8 mouse cellular contexts compared by ENCODE assay signal in the genomic region with DNA sequence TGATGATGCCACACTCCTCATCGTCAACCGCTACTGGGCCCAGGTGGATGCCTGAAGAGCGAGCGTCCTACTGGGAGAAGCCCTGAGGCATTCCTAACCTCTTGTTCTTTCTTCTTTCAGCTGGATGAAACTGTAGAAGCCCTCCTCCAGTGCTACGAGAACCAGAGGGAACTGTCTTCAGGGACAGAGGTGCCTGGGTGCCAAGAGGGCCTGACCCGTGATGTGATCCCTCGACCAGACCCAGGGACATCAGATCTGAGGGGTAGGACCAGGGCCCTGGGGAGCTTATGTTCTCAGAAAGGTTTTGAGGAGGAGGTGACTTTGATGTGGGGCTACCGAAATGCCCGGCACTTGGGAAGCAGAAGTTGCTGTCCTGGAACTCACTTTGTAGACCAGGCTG. TPM values are rescaled to one million over a fixed set of nuclear protein-coding genes. Genes with fewer than 3 reads are reported as not detected.
DNase-seq lines count a peak whose midpoint lies in the region; ATAC-seq and TF ChIP-seq lines count a peak whose summit lies in the region.

No protein-coding gene starts in this region.

- no peaks in the 10 kb centered on the region for H3K9me3 ChIP-seq in heart, embryonic 13.5 days
- H3K9me3 ChIP-seq in hindbrain, embryonic 12.5 days (replicated peaks): no peaks in the 10 kb centered on the region
- no peaks in the 10 kb centered on the region for H3K9me3 ChIP-seq in midbrain, embryonic 12.5 days

- peak overlapping the region; percentile 97 for H3K9ac ChIP-seq in heart, embryonic 13.5 days
- H3K9ac ChIP-seq in hindbrain, embryonic 12.5 days: no peak overlapping the region
- H3K9ac ChIP-seq in midbrain, embryonic 12.5 days (replicated peaks): peak overlapping the region; percentile 83; the same call in 1 of the 2 replicates

- no peak for TF ChIP-seq CTCF in bone marrow, adult 2 months (IDR thresholded peaks at IDR 0.05; ENCODE audit: control insufficient read depth, insufficient read depth, low read length)

- no peaks in the 10 kb centered on the region for H3K27me3 ChIP-seq in heart, embryonic 13.5 days (replicated peaks)
- no peaks in the 10 kb centered on the region for H3K27me3 ChIP-seq in hindbrain, embryonic 12.5 days
- H3K27me3 ChIP-seq in midbrain, embryonic 12.5 days: no peaks in the 10 kb centered on the region

- no peak for ATAC-seq in heart, embryonic 13.5 days (ENCODE audit: extremely low read depth, insufficient number of reproducible peaks, low FRiP score, low TSS enrichment)
- no peak for ATAC-seq in hindbrain, embryonic 12.5 days (ENCODE audit: low FRiP score)
- no peak for ATAC-seq in midbrain, embryonic 12.5 days (ENCODE audit: low FRiP score, low read depth)
- no peak for ATAC-seq in inflammation-experienced regulatory T-cells, adult 6 months

- TF ChIP-seq POLR2A in bone marrow, adult 2 months (IDR thresholded peaks at IDR 0.05; ENCODE audit: borderline replicate concordance, control insufficient read depth, low read depth, low read length): no peak

- 89% methylated on average over 9 of the region's 9 CpGs for WGBS in heart, embryonic 13.5 days
- 88% methylated on average over 9 of the region's 9 CpGs for WGBS in bone marrow, adult 2 months
- 95% methylated on average over 9 of the region's 9 CpGs for WGBS in hindbrain, embryonic 12.5 days
- WGBS in midbrain, embryonic 12.5 days: 90% methylated on average over 9 of the region's 9 CpGs

- H3K4me2 ChIP-seq in heart, embryonic 13.5 days: peak overlapping the region; percentile 87
- peak overlapping the region; percentile 84 for H3K4me2 ChIP-seq in hindbrain, embryonic 12.5 days (replicated peaks)
- H3K4me2 ChIP-seq in midbrain, embryonic 12.5 days (replicated peaks): peak overlapping the region; percentile 83

- no peak overlapping the region for H3K27ac ChIP-seq in heart, embryonic 13.5 days (replicated peaks)
- H3K27ac ChIP-seq in bone marrow, adult 2 months (ENCODE audit: control insufficient read depth, insufficient read depth, low read depth, low read length, poor library complexity): no peak overlapping the region
- H3K27ac ChIP-seq in hindbrain, embryonic 12.5 days: no peak overlapping the region
- no peak overlapping the region for H3K27ac ChIP-seq in midbrain, embryonic 12.5 days (replicated peaks)

- H3K4me1 ChIP-seq in heart, embryonic 13.5 days: peaks cover 18% of the 10 kb centered on the region
- peaks cover 3% of the 10 kb centered on the region for H3K4me1 ChIP-seq in bone marrow, adult 2 months (ENCODE audit: control insufficient read depth, insufficient read depth, low read length)
- peaks cover 19% of the 10 kb centered on the region for H3K4me1 ChIP-seq in hindbrain, embryonic 12.5 days
- H3K4me1 ChIP-seq in midbrain, embryonic 12.5 days: peaks cover 16% of the 10 kb centered on the region

- peak overlapping the region; percentile 96 for H3K4me3 ChIP-seq in heart, embryonic 13.5 days
- peak overlapping the region; percentile 77 for H3K4me3 ChIP-seq in bone marrow, adult 2 months (replicated peaks; ENCODE audit: control insufficient read depth, low read depth, low read length)
- peak overlapping the region; percentile 84 for H3K4me3 ChIP-seq in hindbrain, embryonic 12.5 days
- peak overlapping the region; percentile 89; the same call in 1 of the 2 replicates for H3K4me3 ChIP-seq in midbrain, embryonic 12.5 days

- H3K36me3 ChIP-seq in heart, embryonic 13.5 days: peaks cover 58% of the 10 kb centered on the region
- H3K36me3 ChIP-seq in hindbrain, embryonic 12.5 days: peaks cover 49% of the 10 kb centered on the region
- peaks cover 55% of the 10 kb centered on the region for H3K36me3 ChIP-seq in midbrain, embryonic 12.5 days

- no peak for DNase-seq in heart, adult 8-10 months (ENCODE audit: low spot score)
- DNase-seq in layer of hippocampus, adult 11-12 months (ENCODE audit: low spot score): no peak
- no peak for DNase-seq in kidney, adult 9 months

RNA-seq across cellular contexts. Expression of a gene that starts 1.1 kb away (rescaled TPM):
- 25.7 and 26.9 TPM in 2 replicates for polyA plus RNA-seq in heart, embryonic 13.5 days (2015; fragmentation: Nextera tagmentation; extraction: Ambion mirVana)
- 10 to 100 TPM; 38.1 to 42.6 (median 40.3) TPM for total RNA-seq in heart, adult 8-10 months (2022)
- 52.7 and 66.7 TPM in 2 replicates for polyA plus RNA-seq in bone marrow, adult 2 months (2011; ENCODE audit: insufficient read depth, insufficient read length, low replicate concordance, missing spikeins)
- polyA plus RNA-seq in hindbrain, embryonic 12.5 days (2016; fragmentation: Nextera tagmentation; extraction: Ambion mirVana): 67.3 and 75.4 TPM in 2 replicates
- polyA plus RNA-seq in midbrain, embryonic 12.5 days (2016; fragmentation: Nextera tagmentation; extraction: Ambion mirVana): 68.6 and 71.1 TPM in 2 replicates
- 10 to 100 TPM; 24.0 to 30.6 (median 29.7) TPM for polyA plus RNA-seq in inflammation-experienced regulatory T-cells, adult 6 months (2017; shearing (Covaris generic))

RNA-seq across cellular contexts. Expression of a gene that starts 1.2 kb away (rescaled TPM):
- 7.8 and 8.4 TPM in 2 replicates for polyA plus RNA-seq in heart, embryonic 13.5 days (2015; fragmentation: Nextera tagmentation; extraction: Ambion mirVana)
- total RNA-seq in heart, adult 8-10 months (2022): 10 to 100 TPM; 10.1 to 15.2 (median 14.4) TPM
- polyA plus RNA-seq in bone marrow, adult 2 months (2011; ENCODE audit: insufficient read depth, insufficient read length, low replicate concordance, missing spikeins): 9.9 and 15.2 TPM in 2 replicates
- polyA plus RNA-seq in hindbrain, embryonic 12.5 days (2016; fragmentation: Nextera tagmentation; extraction: Ambion mirVana): 13.0 and 17.0 TPM in 2 replicates
- 11.9 and 16.1 TPM in 2 replicates for polyA plus RNA-seq in midbrain, embryonic 12.5 days (2016; fragmentation: Nextera tagmentation; extraction: Ambion mirVana)
- 1 to 10 TPM in 1 of 3 experiments, under 1 TPM in 2; 0.21 to 1.3 (median 0.72) TPM for polyA plus RNA-seq in inflammation-experienced regulatory T-cells, adult 6 months (2017; shearing (Covaris generic))

RNA-seq across cellular contexts. Expression of a gene that starts 16.5 kb away (rescaled TPM):
- polyA plus RNA-seq in heart, embryonic 13.5 days (2015; fragmentation: Nextera tagmentation; extraction: Ambion mirVana): 30.2 and 34.3 TPM in 2 replicates
- total RNA-seq in heart, adult 8-10 months (2022): 10 to 100 TPM; 12.1 to 20.9 (median 17.3) TPM
- polyA plus RNA-seq in bone marrow, adult 2 months (2011; ENCODE audit: insufficient read depth, insufficient read length, low replicate concordance, missing spikeins): 83.6 and 169 TPM in 2 replicates
- 49.1 and 50.8 TPM in 2 replicates for polyA plus RNA-seq in hindbrain, embryonic 12.5 days (2016; fragmentation: Nextera tagmentation; extraction: Ambion mirVana)
- 53.6 and 54.1 TPM in 2 replicates for polyA plus RNA-seq in midbrain, embryonic 12.5 days (2016; fragmentation: Nextera tagmentation; extraction: Ambion mirVana)
- 100 to 1,000 TPM in 1 of 3 experiments, 10 to 100 TPM in 2; 75.0 to 116 (median 93.2) TPM for polyA plus RNA-seq in inflammation-experienced regulatory T-cells, adult 6 months (2017; shearing (Covaris generic))

RNA-seq across cellular contexts. Expression of a gene that starts 26.0 kb away (rescaled TPM):
- 8.4 and 9.5 TPM in 2 replicates for polyA plus RNA-seq in heart, embryonic 13.5 days (2015; fragmentation: Nextera tagmentation; extraction: Ambion mirVana)
- total RNA-seq in heart, adult 8-10 months (2022): 10 to 100 TPM; 19.9 to 23.4 (median 20.0) TPM
- polyA plus RNA-seq in bone marrow, adult 2 months (2011; ENCODE audit: insufficient read depth, insufficient read length, low replicate concordance, missing spikeins): 6.3 and 14.2 TPM in 2 replicates
- polyA plus RNA-seq in hindbrain, embryonic 12.5 days (2016; fragmentation: Nextera tagmentation; extraction: Ambion mirVana): 35.8 and 37.2 TPM in 2 replicates
- 39.9 and 42.8 TPM in 2 replicates for polyA plus RNA-seq in midbrain, embryonic 12.5 days (2016; fragmentation: Nextera tagmentation; extraction: Ambion mirVana)
- polyA plus RNA-seq in inflammation-experienced regulatory T-cells, adult 6 months (2017; shearing (Covaris generic)): under 1 TPM in 2 of 3 experiments, not detected in 1; 0.74 to 0.92 TPM

RNA-seq across cellular contexts. Expression of a gene that starts 28.4 kb away (rescaled TPM):
- polyA plus RNA-seq in heart, embryonic 13.5 days (2015; fragmentation: Nextera tagmentation; extraction: Ambion mirVana): 0.47 and 3.5 TPM in 2 replicates
- not detected for total RNA-seq in heart, adult 8-10 months (2022)
- 20.5 and 41.0 TPM in 2 replicates for polyA plus RNA-seq in bone marrow, adult 2 months (2011; ENCODE audit: insufficient read depth, insufficient read length, low replicate concordance, missing spikeins)
- 5.4 and 6.3 TPM in 2 replicates for polyA plus RNA-seq in hindbrain, embryonic 12.5 days (2016; fragmentation: Nextera tagmentation; extraction: Ambion mirVana)
- polyA plus RNA-seq in midbrain, embryonic 12.5 days (2016; fragmentation: Nextera tagmentation; extraction: Ambion mirVana): 3.5 and 6.3 TPM in 2 replicates
- 10 to 100 TPM; 30.0 to 46.0 (median 34.3) TPM for polyA plus RNA-seq in inflammation-experienced regulatory T-cells, adult 6 months (2017; shearing (Covaris generic))
